Mouse (Mus musculus): ENCODE results near the gene Tbx5. TPM values are rescaled to one million over a fixed set of nuclear protein-coding genes. Genes with fewer than 3 reads are reported as not detected.
"Not testable (repeated sequence)": the region's sequence is repeated elsewhere in the genome, so short reads cannot be mapped to it uniquely, and the experiment has no call there.

Gene Tbx5
- total RNA-seq, 1 experiment from 2014 or later: not detected

DNA sequence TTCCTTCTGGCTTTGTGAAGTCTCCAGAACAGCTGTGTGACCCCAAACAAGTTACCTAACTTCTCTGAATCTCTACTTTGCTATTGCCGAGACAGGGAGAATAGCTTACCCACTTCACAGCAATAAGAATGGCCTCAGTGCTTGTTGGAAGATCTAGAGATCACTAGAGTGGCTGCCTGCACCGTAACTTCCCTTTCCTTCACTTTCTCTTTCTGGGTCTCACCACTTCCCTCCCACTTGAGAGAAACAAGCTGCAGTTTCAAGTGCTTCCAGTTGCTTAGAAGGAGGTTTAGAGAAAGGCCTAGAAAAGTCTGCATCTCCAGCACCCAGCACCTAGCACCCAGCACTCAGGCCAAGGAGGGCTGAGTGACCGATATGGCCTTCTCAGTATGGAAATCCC lies 64.1 kb downstream of the Tbx5 start:
- no peak for ATAC-seq (replicated peaks; ENCODE audit: insufficient number of reproducible peaks, low FRiP score, low TSS enrichment, poor library complexity, severe bottlenecking)

DNA sequence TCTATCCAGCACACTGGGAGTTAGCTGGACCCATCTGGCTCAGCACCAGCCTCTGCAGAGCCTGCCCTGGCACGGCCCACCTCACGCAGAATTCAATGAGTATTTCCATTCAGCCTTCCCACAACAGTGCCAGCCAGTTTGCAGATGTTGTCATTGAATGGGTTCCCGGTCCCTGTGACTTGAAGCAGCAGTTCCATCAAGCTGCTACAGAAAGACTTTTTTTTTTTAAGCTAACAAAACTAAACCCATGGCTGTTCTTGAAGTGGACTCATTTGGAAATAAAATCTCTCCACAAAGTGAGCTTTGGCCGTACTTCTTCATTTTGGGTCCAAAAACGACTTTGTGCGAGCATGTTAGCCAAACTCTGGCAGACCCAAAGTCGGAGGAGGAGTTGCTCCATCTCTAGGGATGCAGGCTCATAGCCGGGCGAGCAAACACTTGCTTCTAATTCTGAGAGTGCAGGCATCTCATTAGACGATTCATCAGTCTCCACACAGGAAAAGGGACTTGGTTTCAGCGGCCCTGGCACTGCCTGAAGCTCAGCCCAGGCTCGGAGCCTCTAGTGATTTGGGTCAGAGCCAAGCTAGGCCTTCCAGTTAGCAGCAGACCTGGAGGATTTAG lies 84.2 kb downstream of the Tbx5 start:
- no peak for ATAC-seq (replicated peaks; ENCODE audit: insufficient number of reproducible peaks, low FRiP score, low TSS enrichment, poor library complexity, severe bottlenecking)

DNA sequence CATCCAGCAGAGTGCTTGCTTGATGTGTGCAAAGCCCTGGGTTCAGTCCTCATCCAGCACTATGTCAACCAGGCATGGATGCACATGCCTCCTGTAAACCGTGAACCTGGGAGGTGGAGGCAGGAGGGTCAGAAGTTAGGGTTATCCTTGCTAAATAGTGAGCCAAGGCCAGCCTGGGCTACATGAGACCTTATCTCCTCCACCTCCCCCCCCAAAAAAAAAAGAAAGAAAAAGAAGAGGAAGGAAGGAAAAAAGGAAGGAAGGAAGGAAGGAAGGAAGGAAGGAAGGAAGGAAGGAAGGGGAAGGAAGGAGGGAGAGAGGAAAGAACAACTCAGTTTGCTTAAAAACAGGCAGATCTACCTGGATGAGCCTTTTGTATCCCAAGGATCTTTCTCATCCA lies 85.9 kb downstream of the Tbx5 start:
- not testable (repeated sequence) for ATAC-seq (replicated peaks; ENCODE audit: insufficient number of reproducible peaks, low FRiP score, low TSS enrichment, poor library complexity, severe bottlenecking)

DNA sequence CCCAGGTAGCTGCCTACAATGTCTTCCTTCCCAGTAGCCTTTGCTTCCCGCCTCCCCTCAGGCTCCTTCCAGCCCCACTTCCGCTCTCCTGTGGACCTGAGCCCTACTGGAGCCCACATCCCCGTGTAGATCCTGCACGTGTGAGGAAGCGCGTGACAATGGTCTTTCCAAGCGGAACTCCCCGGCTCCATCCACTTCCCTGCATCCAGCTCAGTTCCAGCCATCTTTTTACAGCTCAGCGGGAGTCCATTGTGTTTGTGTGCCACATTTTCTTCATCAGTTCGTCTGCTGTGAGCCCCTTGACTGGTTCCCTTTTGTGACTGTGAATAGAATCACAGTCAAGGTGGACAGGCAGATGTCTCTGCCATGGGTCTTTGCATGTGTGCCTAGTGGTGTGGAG lies 88.5 kb downstream of the Tbx5 start:
- ATAC-seq (replicated peaks; ENCODE audit: insufficient number of reproducible peaks, low FRiP score, low TSS enrichment, poor library complexity, severe bottlenecking): no peak

DNA sequence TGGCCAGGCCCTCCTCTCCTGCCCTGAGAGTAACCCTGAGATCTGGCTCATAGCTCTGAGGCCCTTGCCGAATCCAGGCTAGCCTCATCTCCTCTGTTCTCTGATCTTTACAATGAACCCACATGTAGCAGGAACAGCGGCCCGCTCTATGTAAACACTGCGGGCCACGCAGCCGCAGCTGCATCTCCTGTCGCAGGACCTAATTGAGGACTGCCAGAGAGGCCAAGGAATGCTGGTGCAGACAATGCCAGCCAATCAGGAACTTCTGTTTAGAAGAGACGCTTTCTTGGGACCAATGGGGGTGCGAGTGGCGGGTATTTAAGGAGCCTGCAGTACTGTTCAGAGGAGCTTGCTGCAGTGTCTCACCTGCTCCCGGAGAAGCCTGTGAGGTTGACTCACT lies 89.8 kb downstream of the Tbx5 start:
- no peak for ATAC-seq (replicated peaks; ENCODE audit: insufficient number of reproducible peaks, low FRiP score, low TSS enrichment, poor library complexity, severe bottlenecking)

Other genes starting within 250 kb of the Tbx5 start
- not detected in 3 replicates for gene Tbx3, start 162.0 kb upstream of the Tbx5 start, total RNA-seq (2017)